Mouse (Mus musculus): ENCODE measurements at regions not wholly inside any gene's neighbourhood (a gene's known extent, or its start where the extent isn't known, plus 50 kb on each side); places are given as distances from the start of the nearest gene placed in this dataset.

DNA sequence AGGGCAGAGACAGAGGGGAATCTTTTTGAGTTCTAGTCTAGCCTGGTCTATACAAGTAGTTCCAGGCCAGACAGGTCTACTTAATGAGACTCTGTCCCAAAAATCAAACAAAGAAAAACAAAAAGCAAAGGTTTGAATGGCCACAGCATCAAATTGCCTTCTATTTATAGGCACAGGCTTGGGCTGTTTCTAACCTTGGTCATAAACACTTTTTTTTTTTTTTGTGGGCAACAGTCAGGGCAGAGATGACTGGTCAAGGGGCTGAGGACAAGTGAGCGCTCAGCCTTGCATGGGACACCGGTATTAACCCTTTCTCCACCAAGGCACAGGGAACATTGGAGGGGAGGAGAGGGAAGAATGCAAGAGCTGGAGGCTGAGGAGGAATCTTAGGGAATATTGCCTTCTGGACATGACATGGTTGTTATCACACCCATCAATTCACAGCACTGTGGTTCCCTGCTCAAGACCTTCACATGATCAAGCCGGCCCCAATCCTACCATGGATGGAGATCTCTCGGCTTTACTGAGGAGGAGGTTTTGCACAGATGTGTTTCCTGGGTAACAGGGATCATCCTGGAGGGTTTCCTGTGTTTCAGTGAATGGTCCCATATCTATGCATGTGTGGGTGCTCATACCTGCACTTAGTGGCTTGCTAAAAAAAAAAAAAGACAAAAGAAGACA lies 59.8 kb upstream of the Ubash3b start:
- DNase-seq (ENCODE audit: low spot score) = no peak

DNA sequence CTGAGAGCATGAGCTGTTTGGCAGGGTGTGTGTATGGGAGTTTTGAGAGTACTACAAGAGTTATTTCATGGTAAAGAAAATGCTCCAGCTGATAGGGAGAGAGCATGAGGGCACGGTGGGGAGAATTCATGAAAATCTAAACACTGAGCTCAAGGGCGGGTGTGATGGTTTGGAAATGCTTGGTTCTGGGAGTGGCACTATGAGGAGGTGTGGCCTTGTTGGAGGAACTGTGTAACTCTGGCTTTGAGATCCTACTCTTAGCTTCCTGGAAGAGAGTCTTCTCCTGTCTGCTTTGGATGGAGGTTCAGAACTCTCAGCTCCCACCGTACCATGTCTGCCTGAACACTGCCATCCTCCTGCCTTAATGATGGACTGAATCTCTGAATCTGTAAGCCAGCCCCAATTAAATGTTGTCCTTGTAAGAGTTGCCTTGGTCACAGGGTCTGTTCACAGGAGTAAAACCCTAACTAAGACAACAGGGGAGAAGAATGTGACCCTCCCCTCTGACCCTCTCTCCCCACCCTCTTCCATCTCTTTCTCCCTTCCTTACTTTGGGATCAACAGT lies 58.7 kb upstream of the Ubash3b start:
- no peak for DNase-seq (ENCODE audit: low spot score)

GRCm38 (mm10) chr9:41218702-41219101 lies 57.2 kb upstream of the Ubash3b start:
- DNase-seq (ENCODE audit: low spot score) = no peak

GRCm38 (mm10) chr9:41216248-41216647 lies 54.8 kb upstream of the Ubash3b start:
- DNase-seq (ENCODE audit: low spot score) = no peak

GRCm38 (mm10) chr9:41215026-41215425 lies 53.5 kb upstream of the Ubash3b start:
- no peak for DNase-seq (ENCODE audit: low spot score)

DNA sequence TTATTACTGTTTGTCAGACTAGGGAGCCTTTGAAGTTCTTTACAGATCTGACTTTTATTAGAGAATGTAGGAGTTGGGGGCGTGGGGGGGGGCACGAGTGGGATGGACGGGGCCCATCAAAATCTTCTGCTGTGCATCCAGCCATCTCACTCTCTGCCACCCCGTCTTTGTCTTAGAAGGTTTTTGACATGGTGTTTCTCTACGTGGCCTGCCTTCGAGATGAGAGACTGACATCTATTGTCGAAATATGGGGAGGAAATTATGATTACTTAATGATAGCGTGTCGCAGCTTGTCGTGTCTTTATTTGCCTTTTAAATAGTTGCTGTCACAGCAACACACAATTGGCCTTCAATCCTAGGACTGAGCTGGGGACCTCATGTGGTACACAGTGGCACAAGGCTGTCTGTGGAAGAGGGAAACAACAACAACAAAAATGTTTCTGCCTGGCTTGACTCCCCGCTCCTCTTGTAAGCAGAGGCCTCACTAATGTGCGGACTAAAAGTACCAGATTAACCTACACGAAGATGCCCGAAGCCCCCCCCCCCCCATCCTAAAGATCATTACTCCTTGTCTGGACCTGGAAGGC lies 51.5 kb upstream of the Ubash3b start:
- DNase-seq (ENCODE audit: low spot score) = no peak

GRCm38 (mm10) chr9:41212303-41212901 lies 50.9 kb upstream of the Ubash3b start:
- DNase-seq (ENCODE audit: low spot score) = no peak

DNA sequence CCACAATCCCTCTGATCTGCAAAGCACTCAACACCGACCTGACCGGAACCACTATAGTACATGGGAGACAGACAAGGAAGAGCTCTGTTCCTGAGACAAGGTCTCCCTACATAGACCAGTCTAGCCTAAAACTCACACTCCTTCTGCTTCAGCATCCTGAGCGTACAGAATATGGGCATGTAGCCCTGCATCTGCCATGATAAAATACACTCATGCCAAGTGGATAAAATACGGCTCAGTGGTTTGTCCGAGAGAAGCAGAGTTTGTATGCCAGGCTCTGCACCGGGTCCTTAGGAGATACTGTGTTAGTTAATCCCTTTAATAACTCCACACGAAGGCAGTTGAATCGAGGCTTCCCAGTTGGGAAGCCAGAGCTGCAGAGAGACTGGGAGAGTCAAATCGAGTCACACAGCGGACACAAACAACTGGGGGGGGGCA lies 50.4 kb upstream of the Ubash3b start:
- DNase-seq (ENCODE audit: low spot score) = no peak

Data from ovary, postnatal 10 days (tissue).